ENCODE assay signal across 36 mouse cellular contexts in genomic region chr13:33013271-33013670, GRCm38 (mm10). TPM values are rescaled to one million over a fixed set of nuclear protein-coding genes. Genes with fewer than 3 reads are reported as not detected.
"Had no signal": no experiment of that assay in that cellular context is flagged by ENCODE, and none has a peak within 500 bp of the region (broad histone marks: within the 10 kb centered on the region; RNA-seq: fewer than 3 reads in every experiment).

No protein-coding gene starts in this region.

- H3K27ac ChIP-seq: heart, embryonic 10.5 days; hindbrain, embryonic 13.5 days; hindbrain, embryonic 15.5 days; hindbrain, postnatal 0 days; kidney, embryonic 15.5 days; kidney, postnatal 0 days; limb, embryonic 13.5 days; limb, embryonic 15.5 days; liver, embryonic 12.5 days; liver, embryonic 14.5 days had no signal

- ATAC-seq: hindbrain, postnatal 0 days; intestine, embryonic 16.5 days; liver, embryonic 12.5 days had no signal

- H3K4me1 ChIP-seq: heart, embryonic 10.5 days; heart, embryonic 12.5 days; hindbrain, embryonic 13.5 days; hindbrain, embryonic 15.5 days; kidney, embryonic 15.5 days; limb, embryonic 13.5 days; limb, embryonic 15.5 days; liver, embryonic 12.5 days had no signal

- H3K36me3 ChIP-seq: hindbrain, embryonic 13.5 days; hindbrain, embryonic 15.5 days; kidney, embryonic 15.5 days; limb, embryonic 13.5 days; limb, embryonic 15.5 days; liver, embryonic 12.5 days had no signal

- H3K4me3 ChIP-seq: heart, embryonic 10.5 days; heart, embryonic 12.5 days; hindbrain, embryonic 13.5 days; hindbrain, embryonic 15.5 days; kidney, embryonic 15.5 days; limb, embryonic 13.5 days; limb, embryonic 15.5 days; liver, embryonic 12.5 days had no signal

- H3K4me2 ChIP-seq: heart, embryonic 12.5 days; hindbrain, embryonic 13.5 days; hindbrain, embryonic 15.5 days; kidney, embryonic 15.5 days; limb, embryonic 13.5 days; limb, embryonic 15.5 days; liver, embryonic 12.5 days had no signal

- H3K9me3 ChIP-seq: heart, embryonic 10.5 days; hindbrain, embryonic 13.5 days; hindbrain, embryonic 15.5 days; kidney, embryonic 15.5 days; limb, embryonic 13.5 days; limb, embryonic 15.5 days; liver, embryonic 12.5 days had no signal

- H3K27me3 ChIP-seq: heart, embryonic 12.5 days; hindbrain, embryonic 13.5 days; hindbrain, embryonic 15.5 days; kidney, embryonic 15.5 days; limb, embryonic 13.5 days; limb, embryonic 15.5 days; liver, embryonic 12.5 days had no signal

- H3K9ac ChIP-seq: heart, embryonic 12.5 days; hindbrain, embryonic 13.5 days; hindbrain, embryonic 15.5 days; kidney, embryonic 15.5 days; limb, embryonic 13.5 days; limb, embryonic 15.5 days; liver, embryonic 12.5 days; liver, embryonic 14.5 days had no signal

- DNase-seq: gastrocnemius, postnatal 14 days; gastrocnemius, postnatal 36 days; heart, adult 18-20 months; heart, postnatal 10 days; heart, postnatal 36 days; kidney, adult 11 months; kidney, adult 2 months; kidney, adult 9 months; kidney, postnatal 14 days; kidney, postnatal 36 days; layer of hippocampus, postnatal 36 days; left cerebral cortex, postnatal 4 days had no signal

RNA-seq across cellular contexts. Expression of gene Serpinb9b, which starts 13.9 kb away (rescaled TPM):
- total RNA-seq: gastrocnemius, adult 18-20 months; gastrocnemius, adult 8-10 months; gastrocnemius, postnatal 14 days; gastrocnemius, postnatal 36 days; hematopoietic stem cell, adult 5-6 weeks; hindbrain, postnatal 0 days; layer of hippocampus, adult 18-20 months; layer of hippocampus, adult 8-10 months; layer of hippocampus, postnatal 10 days; layer of hippocampus, postnatal 36 days; left cerebral cortex, adult 18-20 months; left cerebral cortex, adult 8-10 months; left cerebral cortex, postnatal 10 days; left cerebral cortex, postnatal 25 days; liver, adult 2 months had no signal
- polyA plus RNA-seq: limb, embryonic 11.5 days; limb, embryonic 13.5 days; liver, embryonic 12.5 days had no signal
